Mouse (Mus musculus) embryonic facial prominence, embryonic 11.5 days (tissue): Measurements from ENCODE around the gene Ppp2r3a. TPM values are rescaled to one million over a fixed set of nuclear protein-coding genes. Genes with fewer than 3 reads are reported as not detected.

ENCODE experiments used
- ATAC-seq: fragments of 200-750 bp; cut with Nextera tagmentation; replicated peaks from 2 replicates; pipeline ENCODE4 v1.8.0; 2017; ENCODE audit warnings: low read depth; ENCODE audit not compliant: insufficient number of reproducible peaks, low FRiP score, low TSS enrichment
- DNase-seq: peaks from one replicate; pipeline ENCODE4 v3.0.0-alpha.2; 2015; ENCODE audit warnings: low spot score
- H3K27ac ChIP-seq: fragments of 300-500 bp; sonication (generic); replicated peaks from 2 replicates; pipeline ENCODE4 v1.5.1; 2014; ENCODE audit warnings: mild to moderate bottlenecking, low read depth, low read length, control low read depth
- H3K27me3 ChIP-seq: fragments of 300-500 bp; sonication (generic); 2 replicates; pipeline ENCODE4 v1.6.1; 2014; ENCODE audit warnings: mild to moderate bottlenecking, low read length, moderate library complexity, mixed read lengths; ENCODE audit not compliant: control insufficient read depth, insufficient read depth
- H3K36me3 ChIP-seq: fragments of 300-500 bp; sonication (generic); replicated peaks from 2 replicates; pipeline ENCODE4 v1.6.1; 2014; ENCODE audit warnings: low read depth, mild to moderate bottlenecking, low read length, moderate library complexity, mixed read lengths; ENCODE audit not compliant: control insufficient read depth, insufficient read depth
- H3K4me1 ChIP-seq: fragments of 300-500 bp; sonication (generic); 2 replicates; pipeline ENCODE4 v1.6.1; 2014; ENCODE audit warnings: low read length, mixed read lengths; ENCODE audit not compliant: control insufficient read depth, insufficient read depth
- H3K4me2 ChIP-seq: fragments of 300-500 bp; sonication (generic); 2 replicates; pipeline ENCODE4 v1.6.1; 2014; ENCODE audit warnings: low read depth, mild to moderate bottlenecking, control low read depth, low read length, moderate library complexity
- H3K4me3 ChIP-seq: fragments of 300-500 bp; sonication (generic); 2 replicates; pipeline ENCODE4 v1.5.1; 2014; ENCODE audit warnings: low read depth, low read length, control low read depth
- H3K9ac ChIP-seq: fragments of 300-500 bp; sonication (generic); replicated peaks from 2 replicates; pipeline ENCODE4 v1.6.1; 2014; ENCODE audit warnings: mild to moderate bottlenecking, control low read depth, low read length
- H3K9me3 ChIP-seq: fragments of 300-500 bp; sonication (generic); replicated peaks from 2 replicates; pipeline ENCODE4 v1.6.1; 2016; ENCODE audit warnings: mild to moderate bottlenecking, low read length, inconsistent platforms, mixed read lengths; ENCODE audit not compliant: control insufficient read depth
- WGBS: fragments of 180-500 bp; shearing (Covaris S2); extraction: QIAGEN DNeasy Blood & Tissue Kit; methylation state at CpG from one replicate; pipeline ENCODE4 v1.1.7; 2014; 5-methylcytosine and 5-hydroxymethylcytosine counted together
- polyA plus RNA-seq: library from polyadenylated mRNA; unstranded; fragments of >200 nt; fragmentation: Nextera tagmentation; extraction: Ambion mirVana; gene quantifications from 2 replicates; pipeline ENCODE4 v1.2.1, GENCODE M21; 2014

Ppp2r3a gene
- polyA plus RNA-seq, 1 experiment from 2014 or later: 17.3 TPM

- Histone ChIP-seq H3K4me1 (no peaks in the 10 kb centered on the region), H3K4me3 (no peak overlapping the region), H3K36me3 (no peaks in the 10 kb centered on the region), H3K9me3 (no peaks in the 10 kb centered on the region), H3K9ac (no peak overlapping the region), H3K27me3 (no peaks in the 10 kb centered on the region), H3K27ac (no peak overlapping the region), H3K4me2 (no peak overlapping the region)
- ATAC-seq: no peak
- 94% methylated on average over 3 of the region's 3 CpGs for WGBS
- no peak for DNase-seq
Measured at GRCm38 (mm10) chr9:101198261-101198660, 53.3 kb downstream of the Ppp2r3a start.

GRCm38 (mm10) chr9:101181962-101182701 lies 69.5 kb downstream of the Ppp2r3a start:
- Histone ChIP-seq H3K4me1 (no peaks in the 10 kb centered on the region), H3K27ac (no peak overlapping the region), H3K9ac (no peak overlapping the region), H3K4me2 (no peak overlapping the region), H3K9me3 (no peaks in the 10 kb centered on the region), H3K36me3 (no peaks in the 10 kb centered on the region; the same call in 1 of the 2 replicates), H3K4me3 (no peak overlapping the region), H3K27me3 (no peaks in the 10 kb centered on the region)
- DNase-seq (peak; percentile 94), ATAC-seq (peak; percentile 65)
- whole genome bisulfite sequencing: 44% methylated on average over 5 of the region's 5 CpGs

GRCm38 (mm10) chr9:101181291-101181690 lies 70.3 kb downstream of the Ppp2r3a start:
- no peak overlapping the region for H3K9ac ChIP-seq
- no peaks in the 10 kb centered on the region for H3K9me3 ChIP-seq
- no peak overlapping the region for H3K4me3 ChIP-seq
- H3K4me2 ChIP-seq: no peak overlapping the region
- H3K36me3 ChIP-seq: no peaks in the 10 kb centered on the region; the same call in 1 of the 2 replicates
- ATAC-seq: no peak
- no peaks in the 10 kb centered on the region for H3K4me1 ChIP-seq
- no peak overlapping the region for H3K27ac ChIP-seq
- DNase-seq: no peak
- no peaks in the 10 kb centered on the region for H3K27me3 ChIP-seq
- WGBS: 80% methylated on average over 6 of the region's 6 CpGs

GRCm38 (mm10) chr9:101180234-101180633 lies 71.4 kb downstream of the Ppp2r3a start:
- Histone ChIP-seq H3K9ac (no peak overlapping the region), H3K4me2 (no peak overlapping the region), H3K36me3 (no peaks in the 10 kb centered on the region; the same call in 1 of the 2 replicates), H3K4me3 (no peak overlapping the region), H3K27me3 (no peaks in the 10 kb centered on the region), H3K27ac (no peak overlapping the region), H3K4me1 (no peaks in the 10 kb centered on the region), H3K9me3 (no peaks in the 10 kb centered on the region)
- no peak for DNase-seq
- WGBS: 90% methylated on average over 2 of the region's 2 CpGs
- ATAC-seq: no peak

- Histone ChIP-seq H3K4me3 (no peak overlapping the region), H3K9me3 (no peaks in the 10 kb centered on the region), H3K27ac (no peak overlapping the region), H3K36me3 (no peaks in the 10 kb centered on the region), H3K4me1 (no peaks in the 10 kb centered on the region), H3K4me2 (no peak overlapping the region), H3K27me3 (no peaks in the 10 kb centered on the region), H3K9ac (no peak overlapping the region)
- 86% methylated on average over 1 of the region's 1 CpGs for WGBS
- ATAC-seq: no peak
- DNase-seq: no peak
Measured at GRCm38 (mm10) chr9:101160627-101161026, 91.0 kb downstream of the Ppp2r3a start.

GRCm38 (mm10) chr9:101160092-101160491 lies 91.5 kb downstream of the Ppp2r3a start:
- no peak for DNase-seq
- Histone ChIP-seq H3K27me3 (no peaks in the 10 kb centered on the region), H3K27ac (no peak overlapping the region), H3K4me3 (no peak overlapping the region), H3K9me3 (no peaks in the 10 kb centered on the region), H3K36me3 (no peaks in the 10 kb centered on the region), H3K9ac (no peak overlapping the region), H3K4me1 (no peaks in the 10 kb centered on the region), H3K4me2 (no peak overlapping the region)
- no peak for ATAC-seq
- 75% methylated on average over 5 of the region's 5 CpGs for WGBS

- DNase-seq: peak; percentile 56
- Histone ChIP-seq H3K27ac (no peak overlapping the region), H3K27me3 (no peaks in the 10 kb centered on the region), H3K4me1 (no peaks in the 10 kb centered on the region), H3K4me3 (no peak overlapping the region), H3K4me2 (no peak overlapping the region), H3K36me3 (no peaks in the 10 kb centered on the region), H3K9me3 (no peaks in the 10 kb centered on the region), H3K9ac (no peak overlapping the region)
- 91% methylated on average over 1 of the region's 1 CpGs for WGBS
- ATAC-seq: no peak
Measured at GRCm38 (mm10) chr9:101159431-101159830, 92.2 kb downstream of the Ppp2r3a start.

GRCm38 (mm10) chr9:101152872-101153271 lies 98.7 kb downstream of the Ppp2r3a start:
- no peak for ATAC-seq
- Histone ChIP-seq H3K36me3 (no peaks in the 10 kb centered on the region; the same call in 1 of the 2 replicates), H3K4me3 (no peak overlapping the region), H3K4me2 (no peak overlapping the region), H3K9me3 (no peaks in the 10 kb centered on the region), H3K27ac (no peak overlapping the region), H3K4me1 (no peaks in the 10 kb centered on the region), H3K27me3 (no peaks in the 10 kb centered on the region), H3K9ac (no peak overlapping the region)
- DNase-seq: peak; percentile 6
- 83% methylated on average over 5 of the region's 5 CpGs for WGBS
